Mouse (Mus musculus): ENCODE data around the gene Hdgfl3. TPM values are rescaled to one million over a fixed set of nuclear protein-coding genes. Genes with fewer than 3 reads are reported as not detected.

The Hdgfl3 gene
- total and polyA plus RNA-seq, 2 experiments: 0.13 to 1.6 TPM

DNA sequence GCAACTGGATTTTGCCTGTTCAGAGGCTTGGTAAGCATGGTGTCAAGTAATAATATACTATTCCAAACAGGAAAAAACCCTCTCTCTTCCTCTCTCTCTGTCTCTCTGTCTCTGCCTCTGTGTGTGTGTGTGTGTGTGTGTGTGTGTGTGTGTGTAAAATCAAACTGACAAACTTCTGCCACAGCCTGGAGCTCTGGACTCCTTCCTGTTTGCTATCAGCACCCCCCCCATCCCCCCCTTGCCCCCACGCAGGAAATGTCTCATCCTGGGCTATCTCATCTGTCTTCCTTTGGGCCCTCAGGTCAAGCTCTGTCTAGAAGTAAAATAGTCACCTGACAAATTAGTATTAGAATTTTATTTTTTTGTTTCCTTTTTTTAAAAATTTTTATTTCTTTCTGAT is 60.5 kb downstream of the Hdgfl3 start:
- H3K27ac ChIP-seq (replicated peaks; ENCODE audit: insufficient read depth, low read depth, low read length): no peak overlapping the region
- no peaks in the 10 kb centered on the region for H3K4me1 ChIP-seq (ENCODE audit: control insufficient read depth, insufficient read depth, low read length)
- H3K4me3 ChIP-seq (ENCODE audit: insufficient read depth, low read depth, low read length): no peak overlapping the region
- TF ChIP-seq POLR2A (IDR thresholded peaks at IDR 0.05; ENCODE audit: extremely low read depth, insufficient read depth, low read length) (no peak), CTCF (IDR thresholded peaks at IDR 0.05; ENCODE audit: low read depth, low read length) (no peak)
- WGBS: 8% methylated on average over 1 of the region's 1 CpGs
- H3K27me3 ChIP-seq (ENCODE audit: control insufficient read depth, insufficient read depth, low read length): no peaks in the 10 kb centered on the region
- H3K36me3 ChIP-seq (ENCODE audit: control insufficient read depth, insufficient read depth, low read length): no peaks in the 10 kb centered on the region
- no peak overlapping the region for H3K9ac ChIP-seq (ENCODE audit: low read depth, low read length)
- no peak for DNase-seq (ENCODE audit: extremely low read depth, low read depth, low spot score)
- no peaks in the 10 kb centered on the region for H3K79me2 ChIP-seq (ENCODE audit: control insufficient read depth, insufficient read depth, low read length)

DNA sequence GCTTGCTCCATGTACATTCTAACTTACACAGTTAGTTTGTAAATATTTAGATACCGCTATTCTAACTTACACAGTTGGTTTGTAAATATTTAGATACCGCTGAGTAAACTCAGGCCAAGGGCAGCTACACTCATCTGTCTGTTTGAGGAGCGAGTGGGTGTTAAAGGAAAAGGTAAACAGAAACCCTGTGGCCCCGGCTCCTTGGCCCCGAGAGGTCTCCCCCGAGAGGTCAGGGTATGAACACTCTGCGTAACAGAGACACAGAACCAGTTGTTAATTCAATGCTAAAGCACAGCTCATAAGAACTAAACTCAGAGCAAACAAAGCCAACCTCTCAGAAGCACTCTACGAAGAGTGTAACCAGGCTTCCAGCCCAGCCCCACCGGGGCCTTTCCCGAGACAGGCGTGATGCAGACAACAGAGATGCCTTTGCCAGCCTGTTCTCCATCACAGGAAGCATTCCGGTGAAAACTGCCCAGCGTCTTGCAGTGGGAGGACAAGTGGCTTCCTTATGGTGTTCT is 61.7 kb downstream of the Hdgfl3 start:
- H3K27me3 ChIP-seq (ENCODE audit: control insufficient read depth, insufficient read depth, low read length): no peaks in the 10 kb centered on the region
- H3K4me1 ChIP-seq (ENCODE audit: control insufficient read depth, insufficient read depth, low read length): no peaks in the 10 kb centered on the region
- no peaks in the 10 kb centered on the region for H3K36me3 ChIP-seq (ENCODE audit: control insufficient read depth, insufficient read depth, low read length)
- TF ChIP-seq CTCF (IDR thresholded peaks at IDR 0.05; ENCODE audit: low read depth, low read length): no peak
- TF ChIP-seq POLR2A (IDR thresholded peaks at IDR 0.05; ENCODE audit: extremely low read depth, insufficient read depth, low read length): no peak
- no peak overlapping the region for H3K9ac ChIP-seq (ENCODE audit: low read depth, low read length)
- H3K4me3 ChIP-seq (ENCODE audit: insufficient read depth, low read depth, low read length): no peak overlapping the region
- no peak overlapping the region for H3K27ac ChIP-seq (replicated peaks; ENCODE audit: insufficient read depth, low read depth, low read length)
- 23% methylated on average over 13 of the region's 13 CpGs for WGBS
- DNase-seq (ENCODE audit: extremely low read depth, low read depth, low spot score): peak; percentile 36
- H3K79me2 ChIP-seq (ENCODE audit: control insufficient read depth, insufficient read depth, low read length): no peaks in the 10 kb centered on the region

DNA sequence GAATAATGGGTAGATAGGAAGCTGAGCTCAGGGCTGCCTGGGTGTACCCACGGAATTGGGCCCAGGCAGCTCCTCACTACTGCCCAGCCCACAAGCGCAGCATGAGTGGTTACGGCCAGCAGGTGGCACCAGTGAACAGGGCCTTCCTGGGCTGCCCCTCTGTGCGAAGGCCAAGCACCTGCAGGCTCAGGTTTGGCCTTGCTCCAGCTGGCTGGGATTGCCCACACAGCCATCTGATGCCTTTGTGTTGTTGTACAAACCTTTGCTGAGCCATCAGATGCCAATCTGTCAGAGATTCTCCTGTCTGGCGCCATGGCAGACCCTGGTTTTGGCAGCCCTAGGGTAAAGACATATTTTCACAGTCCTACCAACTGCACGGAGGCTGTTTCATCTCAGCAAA is 66.1 kb downstream of the Hdgfl3 start:
- no peak overlapping the region for H3K27ac ChIP-seq (replicated peaks; ENCODE audit: insufficient read depth, low read depth, low read length)
- no peak overlapping the region for H3K4me3 ChIP-seq (ENCODE audit: insufficient read depth, low read depth, low read length)

DNA sequence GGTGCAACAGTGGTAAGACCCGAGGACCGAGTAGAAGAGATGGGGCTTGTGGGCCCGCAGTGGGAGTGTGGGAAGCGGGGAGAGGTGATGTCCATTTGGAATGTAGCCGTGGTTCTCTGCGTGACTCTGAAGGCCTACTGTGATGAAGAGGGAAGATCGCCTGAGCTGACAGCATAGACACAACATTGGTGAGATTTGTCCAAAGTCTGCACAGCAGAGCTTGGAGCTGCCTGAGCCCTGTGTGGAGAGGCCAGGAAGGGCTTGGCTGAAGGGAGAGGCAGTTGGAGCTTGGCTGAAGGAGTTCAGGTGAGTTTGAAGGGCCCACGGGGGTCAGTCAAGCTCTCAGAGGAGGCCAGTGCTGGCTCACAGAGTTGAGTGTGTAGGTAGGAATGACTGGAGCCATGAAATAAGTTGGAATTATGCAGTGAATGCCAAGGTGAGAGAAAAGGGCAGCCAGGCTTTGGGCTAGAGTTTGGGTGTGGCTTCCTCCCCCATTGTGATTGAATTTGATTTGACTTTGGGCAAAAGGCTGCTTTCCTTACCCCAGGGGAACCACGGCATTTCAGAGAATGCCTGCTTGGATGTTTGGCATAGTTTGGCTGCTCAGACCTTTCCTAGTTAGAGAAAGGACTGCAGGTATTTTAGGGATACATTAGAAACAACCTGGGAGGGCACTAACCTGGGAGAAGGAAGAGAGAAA is 66.9 kb downstream of the Hdgfl3 start:
- no peak overlapping the region for H3K27ac ChIP-seq (replicated peaks; ENCODE audit: insufficient read depth, low read depth, low read length)
- no peaks in the 10 kb centered on the region for H3K79me2 ChIP-seq (ENCODE audit: control insufficient read depth, insufficient read depth, low read length)
- no peak overlapping the region for H3K9ac ChIP-seq (ENCODE audit: low read depth, low read length)
- H3K27me3 ChIP-seq (ENCODE audit: control insufficient read depth, insufficient read depth, low read length): no peaks in the 10 kb centered on the region
- no peaks in the 10 kb centered on the region for H3K36me3 ChIP-seq (ENCODE audit: control insufficient read depth, insufficient read depth, low read length)
- no peak overlapping the region for H3K4me3 ChIP-seq (ENCODE audit: insufficient read depth, low read depth, low read length)
- DNase-seq (ENCODE audit: extremely low read depth, low read depth, low spot score): no peak
- TF ChIP-seq POLR2A (IDR thresholded peaks at IDR 0.05; ENCODE audit: extremely low read depth, insufficient read depth, low read length) (no peak), CTCF (IDR thresholded peaks at IDR 0.05; ENCODE audit: low read depth, low read length) (no peak)
- no peaks in the 10 kb centered on the region for H3K4me1 ChIP-seq (ENCODE audit: control insufficient read depth, insufficient read depth, low read length)
- WGBS: 84% methylated on average over 9 of the region's 9 CpGs

More for the DNA sequence above, 66.1 kb downstream of the Hdgfl3 start:
- no peaks in the 10 kb centered on the region for H3K79me2 ChIP-seq (ENCODE audit: control insufficient read depth, insufficient read depth, low read length)
- no peaks in the 10 kb centered on the region for H3K27me3 ChIP-seq (ENCODE audit: control insufficient read depth, insufficient read depth, low read length)
- no peak overlapping the region for H3K9ac ChIP-seq (ENCODE audit: low read depth, low read length)
- DNase-seq (ENCODE audit: extremely low read depth, low read depth, low spot score): peak; percentile 61
- TF ChIP-seq CTCF (IDR thresholded peaks at IDR 0.05; ENCODE audit: low read depth, low read length) (peak; percentile 94), POLR2A (IDR thresholded peaks at IDR 0.05; ENCODE audit: extremely low read depth, insufficient read depth, low read length) (no peak)
- 15% methylated on average over 6 of the region's 6 CpGs for WGBS
- H3K4me1 ChIP-seq (ENCODE audit: control insufficient read depth, insufficient read depth, low read length): no peaks in the 10 kb centered on the region
- H3K36me3 ChIP-seq (ENCODE audit: control insufficient read depth, insufficient read depth, low read length): no peaks in the 10 kb centered on the region

DNA sequence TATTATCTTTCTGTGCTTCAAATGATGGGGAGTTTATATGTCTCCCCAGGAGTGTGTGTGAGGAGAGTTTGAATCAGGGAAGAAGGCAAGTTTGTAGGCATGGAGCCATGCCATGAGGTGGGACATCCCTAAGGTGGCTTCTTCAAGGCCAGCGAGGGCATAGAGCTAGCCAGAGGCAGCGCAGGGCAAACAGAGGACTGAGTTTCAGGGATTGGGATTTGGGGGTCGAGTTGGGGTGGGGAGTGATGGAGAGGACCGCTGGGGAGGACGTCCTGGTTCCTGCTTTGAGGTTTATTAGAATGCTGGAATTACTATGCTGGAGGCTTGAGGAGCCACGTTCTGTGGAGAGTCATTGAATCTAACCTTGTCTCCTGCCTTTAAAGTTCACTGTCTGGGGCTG is 68.3 kb downstream of the Hdgfl3 start:
- TF ChIP-seq CTCF (IDR thresholded peaks at IDR 0.05; ENCODE audit: low read depth, low read length): no peak
- TF ChIP-seq POLR2A (IDR thresholded peaks at IDR 0.05; ENCODE audit: extremely low read depth, insufficient read depth, low read length): no peak
- no peaks in the 10 kb centered on the region for H3K36me3 ChIP-seq (ENCODE audit: control insufficient read depth, insufficient read depth, low read length)
- H3K4me3 ChIP-seq (ENCODE audit: insufficient read depth, low read depth, low read length): no peak overlapping the region
- 91% methylated on average over 6 of the region's 6 CpGs for WGBS
- H3K9ac ChIP-seq (ENCODE audit: low read depth, low read length): no peak overlapping the region
- H3K79me2 ChIP-seq (ENCODE audit: control insufficient read depth, insufficient read depth, low read length): no peaks in the 10 kb centered on the region
- no peak overlapping the region for H3K27ac ChIP-seq (replicated peaks; ENCODE audit: insufficient read depth, low read depth, low read length)
- no peaks in the 10 kb centered on the region for H3K4me1 ChIP-seq (ENCODE audit: control insufficient read depth, insufficient read depth, low read length)
- no peaks in the 10 kb centered on the region for H3K27me3 ChIP-seq (ENCODE audit: control insufficient read depth, insufficient read depth, low read length)
- no peak for DNase-seq (ENCODE audit: extremely low read depth, low read depth, low spot score)

DNA sequence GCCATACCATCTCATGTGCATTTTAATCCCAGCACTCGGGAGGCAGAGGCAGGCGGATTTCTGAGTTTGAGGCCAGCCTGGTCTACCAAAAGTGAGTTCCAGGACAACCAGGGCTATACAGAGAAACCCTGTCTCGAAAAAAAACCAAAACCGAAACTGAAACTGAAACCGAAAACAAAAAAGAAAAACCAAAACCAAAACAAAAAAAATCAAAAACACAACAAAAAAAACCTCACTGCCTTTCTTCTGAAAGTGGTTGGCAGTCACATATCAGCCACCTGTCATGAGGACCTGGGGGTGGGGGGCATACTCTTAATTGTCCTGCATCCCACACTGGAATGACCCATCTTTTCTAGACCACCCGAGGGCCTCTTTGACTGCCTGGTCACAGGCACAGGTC is 69.7 kb downstream of the Hdgfl3 start:
- no peak for TF ChIP-seq CTCF (IDR thresholded peaks at IDR 0.05; ENCODE audit: low read depth, low read length)
- Histone ChIP-seq H3K27ac (replicated peaks; ENCODE audit: insufficient read depth, low read depth, low read length) (no peak overlapping the region), H3K4me1 (ENCODE audit: control insufficient read depth, insufficient read depth, low read length) (no peaks in the 10 kb centered on the region), H3K27me3 (ENCODE audit: control insufficient read depth, insufficient read depth, low read length) (no peaks in the 10 kb centered on the region; the same call in 1 of the 2 replicates), H3K79me2 (ENCODE audit: control insufficient read depth, insufficient read depth, low read length) (no peaks in the 10 kb centered on the region), H3K9ac (ENCODE audit: low read depth, low read length) (no peak overlapping the region), H3K36me3 (ENCODE audit: control insufficient read depth, insufficient read depth, low read length) (no peaks in the 10 kb centered on the region), H3K4me3 (ENCODE audit: insufficient read depth, low read depth, low read length) (no peak overlapping the region)
- no peak for DNase-seq (ENCODE audit: extremely low read depth, low read depth, low spot score)
- WGBS: 83% methylated on average over 6 of the region's 6 CpGs

All from liver, adult 2 months (tissue).